Mouse (Mus musculus): ENCODE data around the gene Ccdc6. TPM values are rescaled to one million over a fixed set of nuclear protein-coding genes. Genes with fewer than 3 reads are reported as not detected.
A peak's percentile ranks its signal among the peaks of the same experiment; 100 is the strongest.

Ccdc6 gene
- polyA plus RNA-seq, 1 experiment from 2014 or later, result 20.8 TPM

DNA sequence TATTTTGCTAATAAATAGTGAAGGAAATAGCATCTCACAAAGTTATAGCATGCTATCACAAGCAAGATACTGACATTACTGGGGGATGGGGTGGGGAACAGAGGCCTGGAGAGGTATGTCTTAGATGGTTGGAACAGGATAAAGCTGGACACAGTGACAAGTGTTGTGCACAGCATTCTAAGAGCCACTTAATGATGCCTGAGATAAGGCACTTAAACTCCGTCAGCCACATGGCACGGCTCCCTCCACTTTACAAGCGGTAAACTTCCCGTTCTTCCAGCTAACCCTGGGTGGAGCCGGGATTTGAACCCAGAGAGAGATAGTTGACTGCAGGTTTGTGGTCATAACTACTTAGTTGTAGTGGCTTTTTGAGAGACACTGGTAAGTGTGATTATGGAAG, 69.5 kb downstream of the Ccdc6 start:
- H3K36me3 ChIP-seq (replicated peaks; ENCODE audit: control insufficient read depth, insufficient read depth, low read depth, low read length), result no peaks in the 10 kb centered on the region; the same call in 1 of the 2 replicates
- H3K9ac ChIP-seq (replicated peaks; ENCODE audit: low read length), result no peak overlapping the region
- no peaks in the 10 kb centered on the region for H3K9me3 ChIP-seq (replicated peaks; ENCODE audit: control insufficient read depth, low read length)
- no peaks in the 10 kb centered on the region for H3K27me3 ChIP-seq (ENCODE audit: control insufficient read depth, insufficient read depth, low read length)
- H3K27ac ChIP-seq (replicated peaks; ENCODE audit: low read depth, low read length), result no peak overlapping the region
- H3K4me2 ChIP-seq (ENCODE audit: low read depth, low read length), result no peak overlapping the region
- DNase-seq (ENCODE audit: low spot score) (no peak), ATAC-seq (replicated peaks; ENCODE audit: insufficient number of reproducible peaks, low FRiP score, low TSS enrichment, low read depth) (no peak)
- no peak overlapping the region for H3K4me3 ChIP-seq (ENCODE audit: low read depth, low read length)
- H3K4me1 ChIP-seq (ENCODE audit: control insufficient read depth, insufficient read depth, low read length), result peaks cover 2% of the 10 kb centered on the region; the same call in 1 of the 2 replicates
- 94% methylated on average over 5 of the region's 5 CpGs for WGBS

DNA sequence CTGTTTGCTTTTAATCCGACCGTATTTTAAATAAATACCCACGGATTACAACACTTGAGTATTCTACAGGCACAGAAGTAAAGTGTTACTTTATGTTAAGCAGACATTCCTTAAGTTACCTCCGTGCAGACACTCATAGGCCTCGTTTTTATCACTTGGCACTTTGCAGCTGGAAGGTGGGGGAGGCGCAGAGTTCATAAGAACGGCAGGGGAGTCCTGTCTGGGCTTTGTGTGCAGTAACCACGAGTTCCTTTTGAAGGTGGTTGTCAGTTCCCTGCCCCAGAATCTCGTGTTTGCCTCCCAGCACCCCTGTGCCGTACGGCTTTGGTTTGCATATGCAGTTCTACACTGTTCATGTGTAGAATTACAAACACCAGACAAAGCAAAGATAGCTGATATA, 70.7 kb downstream of the Ccdc6 start:
- Histone ChIP-seq H3K9me3 (replicated peaks; ENCODE audit: control insufficient read depth, low read length) (no peaks in the 10 kb centered on the region), H3K4me2 (ENCODE audit: low read depth, low read length) (no peak overlapping the region), H3K4me1 (ENCODE audit: control insufficient read depth, insufficient read depth, low read length) (peaks cover 2% of the 10 kb centered on the region; the same call in 1 of the 2 replicates), H3K36me3 (replicated peaks; ENCODE audit: control insufficient read depth, insufficient read depth, low read depth, low read length) (no peaks in the 10 kb centered on the region), H3K27me3 (ENCODE audit: control insufficient read depth, insufficient read depth, low read length) (no peaks in the 10 kb centered on the region), H3K27ac (replicated peaks; ENCODE audit: low read depth, low read length) (no peak overlapping the region), H3K9ac (replicated peaks; ENCODE audit: low read length) (no peak overlapping the region), H3K4me3 (ENCODE audit: low read depth, low read length) (no peak overlapping the region)
- ATAC-seq (replicated peaks; ENCODE audit: insufficient number of reproducible peaks, low FRiP score, low TSS enrichment, low read depth) (no peak), DNase-seq (ENCODE audit: low spot score) (no peak)
- WGBS, result 83% methylated on average over 11 of the region's 11 CpGs

DNA sequence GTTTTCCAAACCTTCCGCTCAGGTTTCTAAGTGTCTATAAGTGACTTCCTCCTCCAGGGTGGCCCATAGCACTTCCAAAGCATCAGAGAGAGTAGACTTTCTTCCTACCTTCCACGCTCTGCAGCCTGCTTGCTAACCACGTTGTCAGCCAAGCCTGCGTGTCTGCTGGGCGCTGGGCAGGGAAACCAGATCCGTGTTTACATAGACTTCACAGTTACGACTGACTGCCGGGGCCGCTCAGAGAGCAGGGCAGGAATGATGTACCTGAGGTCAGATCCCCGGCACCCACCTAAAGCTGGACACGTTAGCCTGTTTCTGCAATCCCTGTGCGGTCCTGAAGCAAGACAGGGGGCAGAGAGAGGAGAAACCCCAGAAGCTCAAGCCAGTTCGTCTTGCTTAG, 71.5 kb downstream of the Ccdc6 start:
- peaks cover 2% of the 10 kb centered on the region; the same call in 1 of the 2 replicates for H3K4me1 ChIP-seq (ENCODE audit: control insufficient read depth, insufficient read depth, low read length)
- H3K9ac ChIP-seq (replicated peaks; ENCODE audit: low read length), result no peak overlapping the region
- no peak for DNase-seq (ENCODE audit: low spot score)
- ATAC-seq (replicated peaks; ENCODE audit: insufficient number of reproducible peaks, low FRiP score, low TSS enrichment, low read depth), result no peak
- H3K27ac ChIP-seq (replicated peaks; ENCODE audit: low read depth, low read length), result no peak overlapping the region
- 62% methylated on average over 13 of the region's 13 CpGs for WGBS
- H3K27me3 ChIP-seq (ENCODE audit: control insufficient read depth, insufficient read depth, low read length), result no peaks in the 10 kb centered on the region
- no peaks in the 10 kb centered on the region for H3K9me3 ChIP-seq (replicated peaks; ENCODE audit: control insufficient read depth, low read length)
- H3K4me2 ChIP-seq (ENCODE audit: low read depth, low read length), result no peak overlapping the region
- no peak overlapping the region for H3K4me3 ChIP-seq (ENCODE audit: low read depth, low read length)
- H3K36me3 ChIP-seq (replicated peaks; ENCODE audit: control insufficient read depth, insufficient read depth, low read depth, low read length), result no peaks in the 10 kb centered on the region

DNA sequence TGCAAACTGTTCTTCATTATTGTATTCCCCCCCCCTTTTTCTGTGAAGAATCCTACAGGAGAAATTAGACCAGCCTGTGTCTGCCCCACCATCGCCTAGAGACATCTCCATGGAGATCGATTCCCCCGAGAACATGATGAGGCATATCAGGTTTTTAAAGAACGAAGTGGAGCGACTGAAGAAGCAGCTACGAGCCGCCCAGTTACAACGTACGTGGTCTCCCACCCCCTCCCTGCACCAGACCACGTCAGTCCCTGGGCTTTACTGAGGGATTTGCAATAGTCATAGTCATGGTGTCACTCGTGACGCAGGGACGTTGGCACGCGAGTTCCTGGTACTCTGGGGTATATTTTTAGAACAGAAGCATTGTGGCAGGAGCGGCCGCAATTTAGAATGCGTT, 72.1 kb downstream of the Ccdc6 start:
- no peak for ATAC-seq (replicated peaks; ENCODE audit: insufficient number of reproducible peaks, low FRiP score, low TSS enrichment, low read depth)
- whole genome bisulfite sequencing, result 67% methylated on average over 18 of the region's 18 CpGs
- H3K9me3 ChIP-seq (replicated peaks; ENCODE audit: control insufficient read depth, low read length), result no peaks in the 10 kb centered on the region
- DNase-seq (ENCODE audit: low spot score), result no peak
- no peak overlapping the region for H3K4me3 ChIP-seq (ENCODE audit: low read depth, low read length)
- H3K4me2 ChIP-seq (ENCODE audit: low read depth, low read length), result no peak overlapping the region
- H3K27ac ChIP-seq (replicated peaks; ENCODE audit: low read depth, low read length), result no peak overlapping the region
- H3K9ac ChIP-seq (replicated peaks; ENCODE audit: low read length), result no peak overlapping the region
- H3K36me3 ChIP-seq (replicated peaks; ENCODE audit: control insufficient read depth, insufficient read depth, low read depth, low read length), result no peaks in the 10 kb centered on the region
- H3K27me3 ChIP-seq (ENCODE audit: control insufficient read depth, insufficient read depth, low read length), result no peaks in the 10 kb centered on the region
- H3K4me1 ChIP-seq (ENCODE audit: control insufficient read depth, insufficient read depth, low read length), result no peaks in the 10 kb centered on the region

DNA sequence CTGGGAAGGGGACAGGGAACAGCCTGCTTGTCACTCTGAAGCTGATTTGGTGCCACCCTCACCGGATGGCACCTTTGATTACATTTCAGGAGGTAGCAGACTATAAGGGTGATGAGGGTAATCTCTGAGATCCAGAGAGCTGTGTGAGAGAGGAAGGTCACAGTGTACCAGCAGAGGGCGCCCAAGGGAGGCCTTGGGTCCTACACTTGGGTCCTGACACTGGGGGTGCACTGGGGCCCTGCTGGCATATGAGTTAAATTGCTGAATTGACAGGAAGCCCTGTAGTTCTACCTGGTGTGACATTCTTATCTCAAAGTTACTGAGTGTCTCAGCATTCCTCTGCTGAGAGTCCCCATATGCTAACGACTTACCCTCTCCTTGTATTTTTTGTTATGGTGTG, 76.4 kb downstream of the Ccdc6 start:
- H3K9me3 ChIP-seq (replicated peaks; ENCODE audit: control insufficient read depth, low read length), result no peaks in the 10 kb centered on the region
- H3K9ac ChIP-seq (replicated peaks; ENCODE audit: low read length), result no peak overlapping the region
- H3K36me3 ChIP-seq (replicated peaks; ENCODE audit: control insufficient read depth, insufficient read depth, low read depth, low read length), result no peaks in the 10 kb centered on the region
- WGBS, result 51% methylated on average over 3 of the region's 3 CpGs
- no peak overlapping the region for H3K27ac ChIP-seq (replicated peaks; ENCODE audit: low read depth, low read length)
- ATAC-seq (replicated peaks; ENCODE audit: insufficient number of reproducible peaks, low FRiP score, low TSS enrichment, low read depth), result no peak
- DNase-seq (ENCODE audit: low spot score), result peak; percentile 69
- H3K4me2 ChIP-seq (ENCODE audit: low read depth, low read length), result no peak overlapping the region
- H3K27me3 ChIP-seq (ENCODE audit: control insufficient read depth, insufficient read depth, low read length), result no peaks in the 10 kb centered on the region
- no peaks in the 10 kb centered on the region for H3K4me1 ChIP-seq (ENCODE audit: control insufficient read depth, insufficient read depth, low read length)
- H3K4me3 ChIP-seq (ENCODE audit: low read depth, low read length), result no peak overlapping the region

DNA sequence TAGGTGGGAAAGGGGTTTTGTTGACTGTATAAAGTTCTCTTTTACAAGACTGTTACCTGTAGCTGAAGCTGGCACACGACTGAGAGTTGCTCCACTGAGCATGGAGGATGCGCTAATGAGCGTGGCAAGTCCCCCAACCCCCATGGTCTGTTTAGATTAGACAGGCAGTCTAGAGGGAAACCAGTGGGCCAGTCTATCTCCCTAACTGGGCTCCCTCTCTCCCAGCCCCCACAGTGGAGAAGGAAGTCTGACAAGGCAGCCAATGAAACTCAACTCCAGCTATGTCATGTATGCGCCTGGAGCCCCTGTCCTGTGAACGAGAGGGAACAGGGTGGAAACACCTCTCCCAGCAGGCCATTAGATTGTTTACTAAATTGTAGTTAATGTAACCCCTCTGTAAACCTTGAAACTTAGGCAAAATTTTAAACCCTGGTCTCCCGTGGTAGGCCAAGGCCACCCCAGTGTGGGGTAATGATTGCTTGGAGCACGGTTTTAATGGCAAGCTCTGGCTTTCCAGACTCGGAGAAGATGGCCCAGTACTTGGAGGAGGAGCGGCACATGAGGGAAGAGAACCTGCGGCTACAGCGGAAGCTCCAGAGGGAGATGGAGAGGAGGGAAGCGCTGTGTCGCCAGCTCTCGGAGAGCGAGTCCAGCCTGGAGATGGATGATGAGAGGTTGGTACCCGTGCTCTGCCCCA, 77.7 kb downstream of the Ccdc6 start:
- ATAC-seq (replicated peaks; ENCODE audit: insufficient number of reproducible peaks, low FRiP score, low TSS enrichment, low read depth) (no peak), DNase-seq (ENCODE audit: low spot score) (no peak)
- Histone ChIP-seq H3K27ac (replicated peaks; ENCODE audit: low read depth, low read length) (no peak overlapping the region), H3K4me2 (ENCODE audit: low read depth, low read length) (no peak overlapping the region), H3K4me1 (ENCODE audit: control insufficient read depth, insufficient read depth, low read length) (no peaks in the 10 kb centered on the region), H3K27me3 (ENCODE audit: control insufficient read depth, insufficient read depth, low read length) (no peaks in the 10 kb centered on the region), H3K9ac (replicated peaks; ENCODE audit: low read length) (no peak overlapping the region), H3K36me3 (replicated peaks; ENCODE audit: control insufficient read depth, insufficient read depth, low read depth, low read length) (no peaks in the 10 kb centered on the region), H3K9me3 (replicated peaks; ENCODE audit: control insufficient read depth, low read length) (no peaks in the 10 kb centered on the region), H3K4me3 (ENCODE audit: low read depth, low read length) (no peak overlapping the region)
- WGBS, result 77% methylated on average over 16 of the region's 16 CpGs

DNA sequence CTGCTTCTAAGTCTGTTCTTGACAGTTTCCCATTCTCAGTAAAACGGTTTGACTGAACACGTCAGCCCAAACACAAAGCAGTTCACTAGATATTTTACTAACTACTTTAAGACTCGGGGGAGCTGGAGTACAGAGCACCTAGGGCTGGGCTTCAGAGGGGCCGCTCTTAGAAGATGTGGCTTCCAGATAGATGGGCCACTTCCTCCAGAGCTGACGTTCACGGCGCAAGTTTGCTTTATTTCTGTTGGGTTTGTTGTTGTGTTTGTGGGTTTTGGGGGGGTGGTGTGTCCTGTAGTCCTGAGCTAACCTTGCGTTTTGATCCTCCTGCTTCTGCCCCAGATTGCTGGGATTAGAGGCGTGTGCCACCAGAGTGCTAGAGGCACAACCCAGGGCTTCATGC, 83.8 kb downstream of the Ccdc6 start:
- no peaks in the 10 kb centered on the region for H3K36me3 ChIP-seq (replicated peaks; ENCODE audit: control insufficient read depth, insufficient read depth, low read depth, low read length)
- H3K4me2 ChIP-seq (ENCODE audit: low read depth, low read length), result no peak overlapping the region
- no peak overlapping the region for H3K9ac ChIP-seq (replicated peaks; ENCODE audit: low read length)
- no peak overlapping the region for H3K27ac ChIP-seq (replicated peaks; ENCODE audit: low read depth, low read length)
- ATAC-seq (replicated peaks; ENCODE audit: insufficient number of reproducible peaks, low FRiP score, low TSS enrichment, low read depth), result no peak
- no peaks in the 10 kb centered on the region for H3K4me1 ChIP-seq (ENCODE audit: control insufficient read depth, insufficient read depth, low read length)
- no peaks in the 10 kb centered on the region for H3K9me3 ChIP-seq (replicated peaks; ENCODE audit: control insufficient read depth, low read length)
- no peak for DNase-seq (ENCODE audit: low spot score)
- no peak overlapping the region for H3K4me3 ChIP-seq (ENCODE audit: low read depth, low read length)
- no peaks in the 10 kb centered on the region for H3K27me3 ChIP-seq (ENCODE audit: control insufficient read depth, insufficient read depth, low read length)
- 90% methylated on average over 9 of the region's 9 CpGs for WGBS

DNA sequence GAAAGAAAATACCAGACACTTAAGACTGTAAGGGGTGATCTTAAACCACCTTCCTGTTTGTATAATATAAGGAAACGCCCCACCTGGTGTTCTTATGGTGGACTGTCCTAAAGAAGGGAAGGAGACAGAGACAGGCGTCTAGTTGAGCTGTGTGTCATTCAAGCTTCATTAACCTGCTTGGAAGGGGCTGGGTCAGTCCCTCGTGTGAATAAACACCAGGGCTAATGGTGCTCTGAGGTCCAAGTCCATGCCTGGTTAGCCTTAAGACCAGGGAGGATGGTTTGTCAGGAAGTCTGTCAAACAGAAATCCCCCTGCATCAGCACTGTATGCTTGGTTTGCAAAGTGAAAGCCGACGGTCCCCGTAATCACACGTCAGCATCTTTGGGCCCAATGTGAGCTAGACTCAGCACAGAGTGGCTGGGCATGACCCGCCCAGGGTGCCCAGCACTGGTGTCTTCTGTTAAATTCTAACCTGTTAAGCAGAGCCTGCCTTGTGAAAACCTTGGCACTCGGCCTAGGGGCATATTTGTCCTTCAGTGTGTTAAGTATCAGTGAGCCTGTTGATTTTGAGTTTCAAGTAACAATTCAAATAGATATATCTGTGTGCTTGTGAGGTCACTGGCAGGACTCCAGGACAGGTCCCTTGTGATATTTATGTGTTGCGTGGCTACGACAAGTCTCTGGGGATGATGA, 84.5 kb downstream of the Ccdc6 start:
- Histone ChIP-seq H3K4me2 (ENCODE audit: low read depth, low read length) (no peak overlapping the region), H3K27ac (replicated peaks; ENCODE audit: low read depth, low read length) (no peak overlapping the region), H3K9me3 (replicated peaks; ENCODE audit: control insufficient read depth, low read length) (no peaks in the 10 kb centered on the region), H3K4me1 (ENCODE audit: control insufficient read depth, insufficient read depth, low read length) (no peaks in the 10 kb centered on the region), H3K4me3 (ENCODE audit: low read depth, low read length) (no peak overlapping the region), H3K36me3 (replicated peaks; ENCODE audit: control insufficient read depth, insufficient read depth, low read depth, low read length) (no peaks in the 10 kb centered on the region), H3K27me3 (ENCODE audit: control insufficient read depth, insufficient read depth, low read length) (no peaks in the 10 kb centered on the region), H3K9ac (replicated peaks; ENCODE audit: low read length) (no peak overlapping the region)
- DNase-seq (ENCODE audit: low spot score), result no peak
- 83% methylated on average over 11 of the region's 11 CpGs for WGBS
- no peak for ATAC-seq (replicated peaks; ENCODE audit: insufficient number of reproducible peaks, low FRiP score, low TSS enrichment, low read depth)
